In genomic region chr3:116024669-116025068, GRCm38 (mm10) we compare ENCODE assay signal across 24 mouse cellular contexts. TPM values are rescaled to one million over a fixed set of nuclear protein-coding genes. Genes with fewer than 3 reads are reported as not detected.
DNase-seq lines count a peak whose midpoint lies in the region; ATAC-seq lines count a peak whose summit lies in the region.
"Had no signal": no experiment of that assay in that cellular context is flagged by ENCODE, and none has a peak within 500 bp of the region (broad histone marks: within the 10 kb centered on the region; RNA-seq: fewer than 3 reads in every experiment).

No protein-coding gene starts in this region.

- ATAC-seq in forebrain, embryonic 14.5 days: peak; percentile 33; the same call in 1 of the 2 replicates
- ATAC-seq in forebrain, embryonic 11.5 days (replicated peaks; ENCODE audit: low FRiP score): no peak
- ATAC-seq in megakaryocyte-erythroid progenitor cell, adult 5-6 weeks (replicated peaks; ENCODE audit: low FRiP score, low TSS enrichment, poor library complexity, severe bottlenecking): peak; percentile 48; the same call in 1 of the 2 replicates

- no peak overlapping the region for H3K27ac ChIP-seq in forebrain, embryonic 14.5 days (ENCODE audit: low read depth, low read length)
- no peak overlapping the region for H3K27ac ChIP-seq in forebrain, embryonic 11.5 days (ENCODE audit: low read depth, low read length)
- H3K27ac ChIP-seq in embryonic facial prominence, embryonic 10.5 days (replicated peaks): no peak overlapping the region
- H3K27ac ChIP-seq: gastrocnemius, adult 2 months; hindbrain, embryonic 12.5 days; layer of hippocampus, adult 2 months; liver, embryonic 13.5 days; macrophage; midbrain, embryonic 12.5 days had no signal

- no peaks in the 10 kb centered on the region for H3K9me3 ChIP-seq in forebrain, embryonic 14.5 days (replicated peaks; ENCODE audit: control insufficient read depth, low read length)
- H3K9me3 ChIP-seq in forebrain, embryonic 11.5 days (ENCODE audit: control insufficient read depth, low read length): no peaks in the 10 kb centered on the region
- H3K9me3 ChIP-seq in embryonic facial prominence, embryonic 10.5 days: no peaks in the 10 kb centered on the region
- H3K9me3 ChIP-seq: hindbrain, embryonic 12.5 days; liver, embryonic 13.5 days; midbrain, embryonic 12.5 days had no signal

- no peak overlapping the region for H3K9ac ChIP-seq in forebrain, embryonic 14.5 days (ENCODE audit: low read length)
- no peak overlapping the region for H3K9ac ChIP-seq in forebrain, embryonic 11.5 days (ENCODE audit: low read length)
- H3K9ac ChIP-seq: hindbrain, embryonic 12.5 days; liver, embryonic 13.5 days; lung, embryonic 14.5 days; midbrain, embryonic 12.5 days had no signal

- H3K36me3 ChIP-seq in forebrain, embryonic 14.5 days (ENCODE audit: control insufficient read depth, insufficient read depth, low read length): peaks cover 20% of the 10 kb centered on the region; the same call in 1 of the 2 replicates
- H3K36me3 ChIP-seq in forebrain, embryonic 11.5 days (ENCODE audit: control insufficient read depth, insufficient read depth, low read length): no peaks in the 10 kb centered on the region; the same call in 1 of the 2 replicates
- H3K36me3 ChIP-seq in embryonic facial prominence, embryonic 10.5 days (replicated peaks): peaks cover 25% of the 10 kb centered on the region

- H3K4me2 ChIP-seq in forebrain, embryonic 14.5 days (ENCODE audit: low read length): no peak overlapping the region
- H3K4me2 ChIP-seq in forebrain, embryonic 11.5 days (ENCODE audit: low read depth, low read length, severe bottlenecking): no peak overlapping the region
- H3K4me2 ChIP-seq: heart, embryonic 11.5 days; hindbrain, embryonic 12.5 days; liver, embryonic 13.5 days; lung, embryonic 14.5 days; midbrain, embryonic 12.5 days had no signal

- DNase-seq in forebrain, embryonic 14.5 days (ENCODE audit: low spot score): peak; percentile 50
- no peak for DNase-seq in forebrain, embryonic 11.5 days (ENCODE audit: low spot score)
- DNase-seq in retina, postnatal 1 day: peak; percentile 11
- no peak for DNase-seq in retina, embryonic 14.5 days (ENCODE audit: low spot score)
- DNase-seq in embryonic facial prominence, embryonic 10.5 days (ENCODE audit: low spot score): peak; percentile 19
- DNase-seq in kidney, adult 11 months: no peak
- no peak for DNase-seq in adrenal gland, postnatal 4 days (ENCODE audit: low spot score in 2 of 2)
- DNase-seq: adrenal gland, adult 8-10 months; B cell, adult 2 months; cerebellum, adult 11-12 months; gastrocnemius, adult 2 months; heart, postnatal 10 days; kidney, adult 2 months; kidney, postnatal 14 days; liver, embryonic 13.5 days; lung, embryonic 14.5 days; right cerebral cortex, postnatal 4 days had no signal

- H3K4me3 ChIP-seq in forebrain, embryonic 14.5 days (ENCODE audit: low read depth, low read length): no peak overlapping the region
- H3K4me3 ChIP-seq in forebrain, embryonic 11.5 days (ENCODE audit: low read depth, low read length): no peak overlapping the region
- H3K4me3 ChIP-seq in embryonic facial prominence, embryonic 10.5 days: no peak overlapping the region
- H3K4me3 ChIP-seq: erythroblast, embryonic 14.5 days; gastrocnemius, adult 2 months; hindbrain, embryonic 12.5 days; layer of hippocampus, adult 2 months; liver, embryonic 13.5 days; midbrain, embryonic 12.5 days had no signal

- whole genome bisulfite sequencing in forebrain, embryonic 14.5 days: 51% methylated on average over 5 of the region's 5 CpGs
- WGBS in forebrain, embryonic 11.5 days: 77% methylated on average over 5 of the region's 5 CpGs
- 72% methylated on average over 5 of the region's 5 CpGs for WGBS in embryonic facial prominence, embryonic 10.5 days

- H3K27me3 ChIP-seq in forebrain, embryonic 14.5 days (replicated peaks; ENCODE audit: control insufficient read depth, insufficient read depth, low read length): no peaks in the 10 kb centered on the region
- no peaks in the 10 kb centered on the region for H3K27me3 ChIP-seq in forebrain, embryonic 11.5 days (ENCODE audit: control insufficient read depth, insufficient read depth, low read length)
- no peaks in the 10 kb centered on the region for H3K27me3 ChIP-seq in embryonic facial prominence, embryonic 10.5 days (replicated peaks; ENCODE audit: low read depth, poor library complexity, severe bottlenecking)
- H3K27me3 ChIP-seq: hindbrain, embryonic 12.5 days; liver, embryonic 13.5 days; midbrain, embryonic 12.5 days had no signal

- H3K4me1 ChIP-seq in forebrain, embryonic 14.5 days (ENCODE audit: control insufficient read depth, insufficient read depth, low read length): peaks cover 5% of the 10 kb centered on the region; the same call in 1 of the 2 replicates
- H3K4me1 ChIP-seq in forebrain, embryonic 11.5 days (replicated peaks; ENCODE audit: control insufficient read depth, insufficient read depth, low read length): no peaks in the 10 kb centered on the region
- no peaks in the 10 kb centered on the region for H3K4me1 ChIP-seq in embryonic facial prominence, embryonic 10.5 days
- H3K4me1 ChIP-seq: hindbrain, embryonic 12.5 days; liver, embryonic 13.5 days had no signal

RNA-seq across cellular contexts. Expression of gene Extl2, which starts 17.4 kb away (rescaled TPM):
- 29.9 and 31.4 TPM in 2 replicates for polyA plus RNA-seq in forebrain, embryonic 14.5 days (2014; fragmentation: Nextera tagmentation; extraction: Ambion mirVana)
- polyA plus RNA-seq in forebrain, embryonic 11.5 days (2014; fragmentation: Nextera tagmentation; extraction: Ambion mirVana): 23.4 and 24.5 TPM in 2 replicates
- 17.4 and 17.9 TPM in 2 replicates for polyA plus RNA-seq in embryonic facial prominence, embryonic 10.5 days (2016; fragmentation: Nextera tagmentation; extraction: Ambion mirVana)
- 2.9 and 6.0 TPM in 2 replicates for total RNA-seq in megakaryocyte-erythroid progenitor cell, adult 5-6 weeks (2014; fragmentation: Nextera tagmentation)
- total RNA-seq in megakaryocyte-erythroid progenitor cell, adult 5-6 weeks (2017): 8.1 and 15.2 TPM in 2 replicates
- total RNA-seq in adrenal gland, postnatal 4 days (2021): 10 to 100 TPM; 26.1 to 35.4 TPM
- polyA plus RNA-seq: erythroblast, embryonic 14.5 days had no signal

RNA-seq across cellular contexts. Expression of gene Slc30a7, which starts 17.5 kb away (rescaled TPM):
- polyA plus RNA-seq in forebrain, embryonic 14.5 days (2014; fragmentation: Nextera tagmentation; extraction: Ambion mirVana): 22.2 and 23.1 TPM in 2 replicates
- 28.0 and 31.0 TPM in 2 replicates for polyA plus RNA-seq in forebrain, embryonic 11.5 days (2014; fragmentation: Nextera tagmentation; extraction: Ambion mirVana)
- 24.6 and 28.8 TPM in 2 replicates for polyA plus RNA-seq in embryonic facial prominence, embryonic 10.5 days (2016; fragmentation: Nextera tagmentation; extraction: Ambion mirVana)
- 12.8 and 13.5 TPM in 2 replicates for total RNA-seq in megakaryocyte-erythroid progenitor cell, adult 5-6 weeks (2014; fragmentation: Nextera tagmentation)
- total RNA-seq in megakaryocyte-erythroid progenitor cell, adult 5-6 weeks (2017): 9.2 and 14.8 TPM in 2 replicates
- 10 to 100 TPM; 43.9 to 48.0 TPM for total RNA-seq in adrenal gland, postnatal 4 days (2021)

Comparison
In these comparisons a context has a peak if more than half of its experiments do, and no peak if none do; other contexts are left out.
1. DNase-seq: peak in forebrain, embryonic 14.5 days (single experiment), retina, postnatal 1 day (single experiment) and embryonic facial prominence, embryonic 10.5 days (single experiment); none in forebrain, embryonic 11.5 days (single experiment), retina, embryonic 14.5 days (single experiment), kidney, adult 11 months (single experiment) and adrenal gland, postnatal 4 days (0 of 2).